Mouse (Mus musculus) cerebellum, adult 2 months (tissue): ENCODE results near the gene Dusp14.

Experiments used
- CTCF ChIP-seq: fragments of 200-500 bp; IDR thresholded peaks from 2 replicates; pipeline ENCODE4 v1.5.1; 2011; ENCODE audit warnings: low read depth, mild to moderate bottlenecking, control low read depth, low read length, moderate library complexity, borderline replicate concordance; ENCODE audit not compliant: insufficient read depth
- POLR2A ChIP-seq: fragments of 200-500 bp; IDR thresholded peaks from 2 replicates; pipeline ENCODE4 v1.6.1; 2011; ENCODE audit warnings: low read length, control low read depth, borderline replicate concordance; ENCODE audit not compliant: insufficient read depth

- no peak for TF ChIP-seq POLR2A
- TF ChIP-seq CTCF = no peak
Measured at GRCm38 (mm10) chr11:84010411-84010810, 58.6 kb downstream of the Dusp14 start.
